In the genomic region with DNA sequence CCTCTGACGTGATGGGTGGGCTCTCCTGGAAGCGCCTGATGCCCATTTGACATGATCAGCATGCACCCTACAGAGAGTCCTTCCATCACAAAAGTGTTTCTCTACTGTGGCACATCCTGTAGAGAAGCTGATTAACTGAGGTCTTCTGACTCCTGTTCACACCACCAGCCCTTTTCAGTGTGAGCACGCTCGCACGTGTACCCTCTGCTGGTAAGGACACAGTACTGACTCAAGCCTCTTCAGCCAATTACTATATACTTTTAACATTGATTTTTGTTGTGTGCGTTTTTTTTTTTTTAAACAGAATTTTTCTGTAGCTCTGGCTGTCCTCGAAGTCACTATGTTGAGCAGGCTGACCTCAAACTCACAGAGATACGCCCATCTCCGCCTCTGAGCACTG, we compare ENCODE assay signal across 27 mouse cellular contexts. TPM values are rescaled to one million over a fixed set of nuclear protein-coding genes. Genes with fewer than 3 reads are reported as not detected.
DNase-seq lines count a peak whose midpoint lies in the region; ATAC-seq and TF ChIP-seq lines count a peak whose summit lies in the region.
"Had no signal": no experiment of that assay in that cellular context is flagged by ENCODE, and none has a peak within 500 bp of the region (broad histone marks: within the 10 kb centered on the region; RNA-seq: fewer than 3 reads in every experiment).

No protein-coding gene starts in this region.

- WGBS in midbrain, postnatal 0 days: 73% methylated on average over 9 of the region's 9 CpGs
- WGBS in midbrain, embryonic 13.5 days: 76% methylated on average over 9 of the region's 9 CpGs

- H3K4me2 ChIP-seq in midbrain, postnatal 0 days (ENCODE audit: low read depth, low read length, poor library complexity, severe bottlenecking): no peak overlapping the region
- no peak overlapping the region for H3K4me2 ChIP-seq in midbrain, embryonic 13.5 days (replicated peaks)
- H3K4me2 ChIP-seq: heart, embryonic 12.5 days; lung, embryonic 15.5 days had no signal

- no peaks in the 10 kb centered on the region for H3K36me3 ChIP-seq in midbrain, postnatal 0 days (ENCODE audit: insufficient read depth, low read length)
- H3K36me3 ChIP-seq in midbrain, embryonic 13.5 days: no peaks in the 10 kb centered on the region
- H3K36me3 ChIP-seq: heart, embryonic 12.5 days; hindbrain, embryonic 10.5 days; lung, embryonic 15.5 days had no signal

- H3K4me1 ChIP-seq in midbrain, postnatal 0 days (ENCODE audit: insufficient read depth, low read length): no peaks in the 10 kb centered on the region
- H3K4me1 ChIP-seq in midbrain, embryonic 13.5 days (replicated peaks): no peaks in the 10 kb centered on the region
- H3K4me1 ChIP-seq: heart, embryonic 12.5 days; hindbrain, embryonic 10.5 days; lung, embryonic 15.5 days had no signal

- TF ChIP-seq CTCF in left cerebral cortex, adult 2 months (IDR thresholded peaks at IDR 0.05): peak; percentile 26
- peak; percentile 55 for TF ChIP-seq CTCF in midbrain, postnatal 0 days (IDR thresholded peaks at IDR 0.05)

- intact Hi-C loops in left cerebral cortex, adult 2 months (cut with DNase I): no loop called here
- intact Hi-C loops in left cerebral cortex, postnatal 36 days (cut with DNase I): no loop called here

- no peak overlapping the region for H3K4me3 ChIP-seq in left cerebral cortex, adult 2 months
- H3K4me3 ChIP-seq in midbrain, postnatal 0 days (ENCODE audit: low read depth, low read length): no peak overlapping the region
- H3K4me3 ChIP-seq in midbrain, embryonic 13.5 days (replicated peaks): no peak overlapping the region
- H3K4me3 ChIP-seq: heart, embryonic 12.5 days; hindbrain, embryonic 10.5 days; lung, embryonic 15.5 days had no signal

- ATAC-seq in midbrain, postnatal 0 days (ENCODE audit: low FRiP score): no peak
- ATAC-seq in midbrain, embryonic 13.5 days: no peak
- ATAC-seq: forebrain, embryonic 16.5 days; midbrain, embryonic 16.5 days; Patski had no signal

- DNase-seq in embryo, embryonic 10.5 days (ENCODE audit: low spot score): peak; percentile 14
- DNase-seq in embryo, embryonic 11 days: no peak
- DNase-seq in left cerebral cortex, adult 2 months (ENCODE audit: extremely low spot score in 1 of 2, low spot score in 2 of 2): no peak
- DNase-seq in left cerebral cortex, postnatal 36 days (ENCODE audit: low spot score in 2 of 2): no peak
- DNase-seq in midbrain, postnatal 0 days (ENCODE audit: low spot score): peak; percentile 12
- DNase-seq in Muller cell, postnatal 12 days (ENCODE audit: inconsistent ontology term): no peak
- DNase-seq: adrenal gland, postnatal 36 days; cerebellum, adult 18-20 months; cerebellum, postnatal 14 days; gastrocnemius, postnatal 25 days; heart, adult 18-20 months; heart, postnatal 10 days; kidney, adult 8-10 months; right cerebral cortex, postnatal 4 days; thymus, postnatal 25 days had no signal

- no peak overlapping the region for H3K27ac ChIP-seq in left cerebral cortex, adult 2 months
- no peak overlapping the region for H3K27ac ChIP-seq in midbrain, postnatal 0 days (ENCODE audit: low read depth, low read length)
- no peak overlapping the region for H3K27ac ChIP-seq in midbrain, embryonic 13.5 days
- H3K27ac ChIP-seq: hindbrain, embryonic 10.5 days; lung, embryonic 15.5 days; macrophage had no signal

- H3K9me3 ChIP-seq in midbrain, postnatal 0 days (ENCODE audit: low read length): no peaks in the 10 kb centered on the region
- H3K9me3 ChIP-seq in midbrain, embryonic 13.5 days: no peaks in the 10 kb centered on the region
- H3K9me3 ChIP-seq: heart, embryonic 12.5 days; hindbrain, embryonic 10.5 days; lung, embryonic 15.5 days had no signal

- no peak overlapping the region for H3K9ac ChIP-seq in midbrain, postnatal 0 days (replicated peaks; ENCODE audit: low read length, poor library complexity, severe bottlenecking)
- no peak overlapping the region for H3K9ac ChIP-seq in midbrain, embryonic 13.5 days (replicated peaks)
- H3K9ac ChIP-seq: heart, embryonic 12.5 days; lung, embryonic 15.5 days had no signal

- H3K27me3 ChIP-seq in midbrain, postnatal 0 days (ENCODE audit: insufficient read depth, low read length): no peaks in the 10 kb centered on the region
- H3K27me3 ChIP-seq in midbrain, embryonic 13.5 days: no peaks in the 10 kb centered on the region
- H3K27me3 ChIP-seq: lung, embryonic 15.5 days had no signal

RNA-seq across cellular contexts. Expression of a gene that starts 30.1 kb away (rescaled TPM):
- total RNA-seq in left cerebral cortex, adult 2 months (2021): under 1 TPM; 0.86 to 0.87 TPM
- under 1 TPM; 0.76 to 0.93 TPM for total RNA-seq in left cerebral cortex, postnatal 36 days (2021)
- total RNA-seq in midbrain, postnatal 0 days (2014; rRNA removed): 0.44 and 1.0 TPM in 2 replicates
- 0.75 and 0.86 TPM in 2 replicates for polyA plus RNA-seq in midbrain, postnatal 0 days (2015; fragmentation: Nextera tagmentation; extraction: Ambion mirVana)
- polyA plus RNA-seq in midbrain, embryonic 13.5 days (2015; fragmentation: Nextera tagmentation; extraction: Ambion mirVana): 0.03 and 0.13 TPM in 2 replicates
- polyA plus RNA-seq: heart, embryonic 12.5 days; lung, embryonic 15.5 days; macrophage; stomach, embryonic 14.5 days had no signal

RNA-seq across cellular contexts. Expression of a gene that starts 48.5 kb away (rescaled TPM):
- total RNA-seq in left cerebral cortex, adult 2 months (2021): under 1 TPM; 0.14 to 0.37 TPM
- total RNA-seq in left cerebral cortex, postnatal 36 days (2021): not detected
- 0.28 TPM in 1 of 2 replicates, not detected in the other for total RNA-seq in midbrain, postnatal 0 days (2014; rRNA removed)
- polyA plus RNA-seq in midbrain, postnatal 0 days (2015; fragmentation: Nextera tagmentation; extraction: Ambion mirVana): 0.13 and 0.19 TPM in 2 replicates
- polyA plus RNA-seq in midbrain, embryonic 13.5 days (2015; fragmentation: Nextera tagmentation; extraction: Ambion mirVana): 0.15 TPM in 1 of 2 replicates, not detected in the other
- total RNA-seq: adrenal gland, adult 18-20 months; adrenal gland, postnatal 36 days; gastrocnemius, postnatal 25 days; heart, adult 18-20 months; heart, postnatal 10 days had no signal
- polyA plus RNA-seq: embryonic facial prominence, embryonic 14.5 days; heart, embryonic 12.5 days; hindbrain, embryonic 10.5 days; lung, embryonic 15.5 days; macrophage; neural tube, embryonic 14.5 days; Patski; stomach, embryonic 14.5 days had no signal

Comparison
In these comparisons a context has a peak if more than half of its experiments do, and no peak if none do; other contexts are left out.
1. DNase-seq: peak in embryo, embryonic 10.5 days (single experiment) and midbrain, postnatal 0 days (single experiment); none in embryo, embryonic 11 days (single experiment), left cerebral cortex, adult 2 months (0 of 2), left cerebral cortex, postnatal 36 days (0 of 2) and Muller cell, postnatal 12 days (single experiment).